Mouse (Mus musculus) lung, adult 2 months (tissue): ENCODE measurements around the gene Zfp985.

Experiments
- CTCF ChIP-seq: fragments of 200-500 bp; IDR thresholded peaks from 2 replicates; pipeline ENCODE4 v1.5.1; 2011; ENCODE audit warnings: mild to moderate bottlenecking, low read length, control low read depth; ENCODE audit not compliant: insufficient read depth
- POLR2A ChIP-seq: fragments of 200-500 bp; IDR thresholded peaks from 2 replicates; pipeline ENCODE4 v1.6.1; 2011; ENCODE audit warnings: low read depth, mild to moderate bottlenecking, control low read depth, low read length, borderline replicate concordance; ENCODE audit errors: extremely low read depth

DNA sequence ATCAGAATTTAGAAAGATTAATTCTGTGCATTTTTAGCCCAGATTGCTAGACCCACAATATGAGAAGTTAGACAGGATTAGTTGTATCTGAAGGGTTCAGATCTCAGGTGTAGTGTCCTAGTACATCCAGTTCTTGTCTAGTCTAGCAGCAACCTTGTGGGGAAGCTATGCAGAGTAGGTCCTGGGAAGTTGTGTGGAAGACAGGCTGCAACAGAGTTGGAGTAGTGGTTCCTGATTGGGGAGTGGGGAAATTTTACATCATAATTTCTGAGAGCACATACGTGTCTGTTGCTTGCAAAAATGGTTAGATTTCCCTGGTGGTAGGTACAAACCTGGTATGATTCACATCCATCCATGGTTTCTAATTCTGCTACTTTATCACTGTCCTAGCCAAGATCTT lies 28.0 kb upstream of the Zfp985 start:
- TF ChIP-seq POLR2A (no peak), CTCF (no peak)
